Mouse (Mus musculus) left cerebral cortex, adult 18-20 months (tissue): ENCODE results near the gene Snx8. TPM values are rescaled to one million over a fixed set of nuclear protein-coding genes. Genes with fewer than 3 reads are reported as not detected.
A peak's percentile ranks its signal among the peaks of the same experiment; 100 is the strongest.

Experiments used
- DNase-seq, 2 experiments: peaks; one replicate each; pipeline ENCODE4 v3.0.0; 2021 to 2022; ENCODE audit warnings: low spot score in 2 of 2, mixed read lengths in 1 of 2
- total RNA-seq, 2 experiments: library from RNA; stranded (reverse); gene quantifications; 2 replicates each; pipeline ENCODE4 v1.2.3; 2021

The Snx8 gene
- total RNA-seq, 2 experiments from 2014 or later = 14.4 to 15.6 TPM

DNA sequence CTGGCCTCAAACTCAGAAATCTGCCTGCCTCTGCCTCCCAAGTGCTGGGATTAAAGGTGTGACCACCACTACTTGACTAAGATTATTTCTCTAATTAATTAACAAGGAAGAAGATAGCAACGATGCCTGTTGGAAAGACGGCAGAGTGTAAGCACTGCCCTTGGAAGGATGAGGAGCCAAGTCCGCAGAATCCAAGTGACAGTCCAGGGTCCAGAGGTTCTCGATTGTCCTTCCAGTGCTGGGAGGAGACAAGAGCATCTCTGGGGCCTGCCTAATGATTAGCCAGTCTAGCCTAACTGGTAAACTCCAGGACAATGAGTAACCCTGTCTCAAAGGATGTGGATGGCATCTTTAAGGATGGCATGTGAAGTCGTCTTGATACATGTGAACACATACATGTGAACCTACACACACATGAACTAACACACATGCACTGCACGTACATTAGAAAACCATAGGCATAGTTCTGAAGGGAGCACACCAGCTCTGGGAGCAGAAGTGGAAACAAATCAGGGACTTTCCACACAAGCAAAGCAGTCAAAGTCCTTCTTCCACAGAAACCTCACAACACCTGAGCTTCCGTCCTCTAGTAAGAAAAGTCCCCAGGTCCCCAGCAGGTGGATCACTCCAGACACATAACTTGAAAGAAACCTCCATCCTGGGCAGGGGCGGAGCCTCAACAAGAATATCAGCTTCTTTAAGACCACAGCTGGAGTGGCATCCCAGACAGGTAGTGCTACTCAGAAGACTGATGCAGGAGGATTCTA is 38.1 kb downstream of the Snx8 start:
- no peak for DNase-seq

DNA sequence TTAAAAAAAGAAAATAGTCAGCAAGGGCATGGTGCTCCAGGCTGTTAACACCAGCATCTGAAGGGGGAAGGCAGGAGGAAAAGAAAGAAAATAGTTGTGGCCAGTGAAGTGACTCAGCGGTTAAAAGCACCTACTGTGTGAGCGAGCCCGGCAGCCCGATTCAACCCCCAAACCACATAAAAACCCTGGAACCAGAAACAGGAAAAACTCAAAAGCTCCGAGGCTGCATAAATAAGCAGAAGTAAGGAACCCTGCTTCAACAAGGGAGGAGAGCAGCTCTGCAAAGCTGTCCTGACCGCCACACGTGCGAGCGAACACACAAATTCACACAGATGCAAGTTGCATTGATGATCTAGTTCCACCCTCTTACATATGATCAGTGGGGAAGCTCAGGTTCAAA is 39.2 kb downstream of the Snx8 start:
- DNase-seq = no peak

DNA sequence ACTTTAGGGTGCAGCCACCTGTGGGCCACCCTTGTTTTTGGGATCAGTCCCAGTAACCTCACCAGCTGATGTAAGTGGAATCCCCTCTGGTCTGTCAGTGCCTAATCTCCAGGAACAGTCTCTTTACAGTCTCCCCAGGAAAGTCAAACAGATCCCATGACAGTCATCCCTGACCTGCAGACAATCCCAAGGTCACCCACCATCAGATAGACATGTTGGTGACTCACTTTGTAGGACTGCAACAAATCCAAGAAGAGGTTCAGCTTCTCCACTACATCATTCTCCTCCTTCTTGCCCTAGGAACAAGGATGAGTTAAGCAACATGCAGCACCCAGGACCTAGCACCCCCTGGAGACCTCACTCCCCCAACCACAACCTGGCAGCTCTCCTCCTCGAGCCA is 43.0 kb downstream of the Snx8 start:
- no peak for DNase-seq

DNA sequence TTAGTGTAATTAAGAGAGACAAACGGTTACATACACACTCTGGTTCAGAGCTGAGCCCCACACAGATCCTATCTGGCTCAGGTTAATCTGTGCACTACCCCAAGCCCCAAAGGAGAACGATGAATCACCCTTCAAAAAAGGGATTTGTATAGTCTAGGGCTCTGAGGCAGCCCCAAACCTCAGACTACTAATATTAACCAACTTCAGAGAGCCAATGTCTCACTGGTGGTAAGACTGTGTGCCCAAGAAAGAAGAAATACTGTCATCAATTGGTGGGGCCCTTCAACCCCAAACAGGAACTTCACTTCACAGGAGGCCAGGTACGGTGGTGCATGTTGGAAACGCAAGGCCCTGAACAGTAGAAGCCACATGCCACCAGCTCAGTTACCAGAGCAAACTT is 43.8 kb downstream of the Snx8 start:
- no peak for DNase-seq

DNA sequence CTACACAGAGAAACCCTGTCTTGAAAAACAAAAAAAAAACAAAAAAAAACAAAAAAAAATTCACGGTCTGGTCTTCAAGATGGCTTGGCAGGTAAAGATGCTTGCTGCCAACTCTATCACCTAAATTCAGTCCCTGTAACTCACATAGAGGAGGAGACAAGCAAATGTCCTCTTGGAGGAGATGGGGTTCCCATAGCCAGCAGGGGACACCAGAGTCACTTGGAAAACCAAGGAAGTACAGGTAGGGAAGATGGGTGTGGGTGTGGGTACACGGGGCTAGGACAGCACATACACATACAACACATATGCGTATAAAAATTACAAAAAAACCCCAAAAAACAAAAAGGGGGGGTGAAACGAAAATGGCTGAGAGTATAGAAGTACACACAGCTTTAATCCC is 46.2 kb downstream of the Snx8 start:
- DNase-seq = no peak

DNA sequence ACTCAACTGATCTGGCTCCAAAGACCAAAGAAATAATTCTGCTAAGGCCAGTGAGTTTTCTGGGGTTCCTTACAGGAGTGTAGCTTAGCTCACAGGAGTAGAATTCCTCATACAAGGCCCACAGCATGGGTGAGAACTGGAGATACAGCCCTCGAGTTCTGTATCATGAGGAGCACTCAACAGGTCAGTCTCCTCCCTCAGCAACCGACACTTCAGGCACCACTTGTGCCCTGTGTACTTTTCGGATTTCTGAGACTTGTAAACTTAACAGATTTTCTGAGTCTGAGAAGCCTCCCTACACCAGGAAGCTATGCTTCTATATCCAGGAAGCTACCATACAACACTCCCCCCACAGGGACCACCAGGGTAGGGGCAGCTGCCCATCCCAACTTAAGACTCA is 49.2 kb downstream of the Snx8 start:
- no peak for DNase-seq

DNA sequence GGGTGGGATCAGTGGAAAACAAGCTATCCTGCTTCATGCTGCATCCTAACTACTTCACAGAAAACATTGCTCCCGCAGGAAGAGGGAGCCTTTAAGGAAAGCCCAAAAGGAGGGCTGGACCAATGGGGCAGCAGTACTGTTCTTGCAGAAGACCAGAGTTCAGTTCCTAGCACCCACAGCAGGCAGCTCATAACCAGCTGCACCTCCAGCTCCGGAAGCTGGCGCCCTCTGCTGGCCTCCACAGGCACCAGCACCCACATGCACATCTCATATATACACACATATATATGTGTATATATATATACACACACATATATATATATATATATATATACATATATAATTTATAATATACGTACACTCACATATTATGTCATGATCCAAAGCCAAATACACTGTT is 50.3 kb downstream of the Snx8 start:
- no peak for DNase-seq

DNA sequence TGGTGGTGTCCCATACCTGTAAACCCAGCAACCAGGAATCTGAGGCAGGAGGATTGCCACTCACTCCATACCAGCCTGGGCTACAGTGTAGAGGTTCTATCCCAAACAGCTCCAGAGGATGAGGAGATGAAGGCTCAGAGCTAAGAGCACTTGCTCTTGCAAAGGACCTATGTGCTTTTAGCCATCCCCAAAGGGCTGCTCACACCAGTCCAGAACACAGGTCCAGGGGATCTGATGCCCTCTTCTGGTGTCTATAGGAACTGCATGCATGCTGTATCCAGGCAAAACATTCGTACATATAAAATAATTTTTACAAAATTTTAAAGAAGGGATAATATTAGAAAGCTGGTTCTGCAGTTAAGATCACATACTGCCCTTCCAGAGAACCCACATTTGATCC is 52.4 kb downstream of the Snx8 start:
- peak; percentile 7 to 25 for DNase-seq

DNA sequence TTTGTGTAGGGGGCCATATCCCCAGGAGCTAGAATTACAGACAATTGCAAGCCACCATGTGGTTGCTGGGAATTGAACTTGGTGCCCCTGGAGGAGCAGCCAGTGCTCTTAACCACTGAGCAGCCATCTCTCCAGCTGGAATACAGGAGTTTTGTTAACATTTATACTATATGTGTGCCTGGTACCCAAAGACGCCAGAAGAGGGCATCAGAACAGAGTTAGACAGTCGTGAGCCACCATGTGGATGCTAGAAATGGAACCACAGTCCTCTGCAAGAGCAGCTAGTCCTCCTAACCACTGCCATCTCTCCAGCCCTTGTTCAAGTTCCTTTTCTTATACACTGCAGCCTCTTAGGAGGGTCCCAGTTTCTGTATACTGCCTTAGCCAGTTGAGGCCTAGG is 55.4 kb downstream of the Snx8 start:
- no peak for DNase-seq

DNA sequence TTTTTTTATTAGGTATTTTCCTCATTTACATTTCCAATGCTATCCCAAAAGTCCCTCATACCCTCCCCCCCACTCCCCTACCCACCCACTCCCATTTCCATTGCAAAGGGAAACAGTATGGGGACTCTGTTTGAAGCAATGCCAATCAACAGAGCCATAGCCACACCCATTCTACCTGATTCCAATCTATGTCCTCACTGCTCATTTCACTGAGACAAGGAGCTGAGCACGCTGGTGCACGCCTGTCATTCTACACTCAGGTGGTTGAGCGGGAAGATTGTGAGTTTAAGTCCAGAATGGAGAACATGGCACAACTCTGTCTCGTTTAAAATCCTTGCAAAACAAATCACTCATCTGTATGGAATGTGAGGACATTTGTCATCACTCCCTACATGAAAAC is 56.5 kb downstream of the Snx8 start:
- no peak for DNase-seq

DNA sequence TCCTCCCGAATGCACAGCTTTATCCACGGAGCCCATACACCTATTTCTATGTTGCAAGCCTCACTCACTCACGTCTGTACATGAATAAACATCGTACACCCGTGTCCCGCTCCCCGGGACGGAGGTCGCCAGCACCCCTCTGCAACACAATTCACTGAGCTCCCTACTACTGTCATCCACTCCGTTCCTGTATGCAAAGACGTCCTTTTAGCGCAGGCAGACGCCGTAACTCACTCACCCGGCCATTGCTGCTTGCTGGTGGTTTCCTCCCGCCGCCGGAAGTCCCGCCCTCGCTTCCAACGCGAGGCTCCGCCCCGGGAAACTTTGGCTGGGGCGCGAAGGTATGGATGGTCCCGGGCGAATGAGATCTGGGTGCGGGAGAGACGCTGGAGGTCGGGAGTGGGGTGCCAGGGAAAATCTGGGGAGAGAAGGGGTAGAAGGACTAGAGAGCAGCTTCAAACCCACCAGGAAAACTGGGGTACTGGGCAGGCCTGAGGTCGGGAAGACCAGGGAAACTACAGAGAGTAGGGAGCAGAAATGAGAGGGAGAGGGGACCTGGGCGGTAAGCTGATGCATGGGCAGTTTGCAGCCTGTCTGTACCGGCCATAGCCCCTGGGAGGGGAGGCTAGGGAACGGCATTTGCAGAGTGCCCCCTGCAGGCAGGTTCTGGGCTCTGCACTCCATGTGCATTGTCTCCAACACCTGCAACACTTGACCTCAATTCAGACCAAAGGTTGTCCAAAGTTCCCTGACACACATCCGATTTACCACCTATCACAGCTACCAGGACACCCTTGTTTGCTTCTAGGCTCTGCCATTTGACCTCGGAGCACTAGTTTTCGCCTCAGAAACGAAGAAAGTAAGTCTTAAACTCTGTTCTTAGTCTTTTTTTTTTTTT is 57.2 kb downstream of the Snx8 start, which contains the start of gene Mrm2:
Gene Mrm2, minus strand, starts transcription at position 284 of the 898 bp plus-strand sequence.
- peak; percentile 76 to 79 for DNase-seq

DNA sequence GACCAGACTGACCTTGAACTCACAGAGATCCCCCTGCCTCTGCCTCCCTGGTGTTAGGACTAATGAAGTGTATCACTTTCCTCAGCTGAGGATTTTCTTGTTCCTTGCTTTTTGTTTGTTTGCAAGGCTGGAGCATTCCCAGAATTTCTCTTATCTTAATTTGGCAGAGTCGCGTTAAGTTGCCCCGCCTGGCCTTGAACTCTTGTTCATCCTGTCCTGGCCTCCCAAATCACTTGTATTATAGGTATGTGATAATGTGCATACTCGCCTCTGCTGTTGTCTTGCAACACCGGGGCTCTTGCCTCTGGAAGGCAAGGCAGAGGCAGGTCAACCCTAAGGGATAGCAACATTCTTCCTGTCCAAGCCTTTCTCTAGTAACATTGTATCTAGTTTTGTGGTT is 65.0 kb downstream of the Snx8 start:
- no peak for DNase-seq

DNA sequence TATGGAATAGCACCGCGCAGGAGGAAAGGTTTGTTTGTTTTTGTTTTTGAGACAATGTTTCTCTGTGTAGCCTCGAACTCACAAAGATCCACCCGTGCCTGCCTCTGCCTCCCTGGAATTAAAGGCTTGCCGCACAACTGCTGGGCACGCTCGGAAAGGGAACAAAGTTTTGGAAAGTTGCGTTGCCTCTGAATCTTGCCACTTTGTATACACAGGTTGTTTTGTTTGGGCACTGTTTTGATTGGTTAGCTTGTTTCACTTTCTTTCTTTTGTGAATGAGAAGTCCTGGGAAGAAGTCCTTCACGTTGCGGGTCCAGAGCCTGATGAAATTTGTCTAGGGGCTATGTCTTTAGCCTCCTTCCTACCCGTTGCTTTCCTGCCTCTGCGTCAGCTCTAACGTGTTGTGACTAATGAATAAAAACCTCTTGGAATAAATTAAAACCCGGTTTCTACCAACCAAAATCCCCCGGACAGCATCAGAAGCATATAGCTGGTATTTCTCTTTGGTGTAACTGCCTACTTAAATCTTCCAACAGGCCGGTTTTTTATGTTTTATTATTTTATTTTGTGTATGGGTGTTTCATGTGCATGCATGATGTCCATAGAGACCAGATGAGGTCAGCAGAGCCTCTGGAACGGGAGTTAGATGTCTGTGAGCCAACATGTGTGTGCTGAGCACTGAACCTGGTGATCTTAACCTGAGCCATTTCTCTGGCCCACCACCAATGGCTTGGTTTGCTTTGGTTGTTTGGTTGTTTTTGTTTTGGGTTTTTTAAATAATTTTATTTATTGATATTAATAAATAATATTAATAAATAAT is 67.1 kb downstream of the Snx8 start:
- DNase-seq = no peak

DNA sequence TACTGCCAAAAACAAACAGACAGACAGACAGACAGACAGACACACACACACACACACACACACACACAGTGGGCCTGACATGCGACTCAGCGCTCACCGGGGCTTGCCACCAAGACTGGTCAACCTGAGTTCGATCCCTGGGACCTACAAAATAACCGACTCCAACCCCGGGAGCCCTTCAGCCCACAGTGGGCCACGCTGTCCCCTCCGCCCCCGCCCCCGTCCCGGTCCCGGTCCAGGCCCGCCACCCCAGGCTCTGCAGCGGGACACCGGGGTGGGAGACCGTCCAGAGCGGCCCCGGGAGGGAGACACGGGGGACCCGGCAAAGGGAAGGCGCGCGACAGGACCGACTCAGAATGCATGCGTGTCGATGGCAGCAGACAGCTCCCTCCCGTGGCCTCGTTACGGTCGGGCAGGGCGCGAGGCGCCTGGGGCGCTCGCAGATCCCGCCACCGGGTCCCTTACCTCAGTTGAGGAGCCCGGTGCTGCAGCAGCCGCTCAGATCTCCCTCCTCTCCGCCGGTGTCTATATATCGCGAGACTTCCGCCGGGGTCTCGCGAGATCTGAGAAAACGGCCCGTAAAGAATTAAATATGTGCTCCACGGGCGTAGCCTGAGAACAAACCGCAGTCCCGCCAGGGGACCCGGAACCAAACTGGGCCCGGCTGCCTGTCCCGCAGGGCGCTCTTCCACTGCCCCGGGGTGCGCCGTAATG is 67.9 kb downstream of the Snx8 start, which contains the start of the genes Mad1l1 and Nudt1:
Gene Mad1l1, minus strand, starts transcription at position 511 of the 714 bp plus-strand sequence.
Gene Nudt1, plus strand, starts transcription at position 615 of the 714 bp plus-strand sequence.
- peak; percentile 88 to 91 for DNase-seq

DNA sequence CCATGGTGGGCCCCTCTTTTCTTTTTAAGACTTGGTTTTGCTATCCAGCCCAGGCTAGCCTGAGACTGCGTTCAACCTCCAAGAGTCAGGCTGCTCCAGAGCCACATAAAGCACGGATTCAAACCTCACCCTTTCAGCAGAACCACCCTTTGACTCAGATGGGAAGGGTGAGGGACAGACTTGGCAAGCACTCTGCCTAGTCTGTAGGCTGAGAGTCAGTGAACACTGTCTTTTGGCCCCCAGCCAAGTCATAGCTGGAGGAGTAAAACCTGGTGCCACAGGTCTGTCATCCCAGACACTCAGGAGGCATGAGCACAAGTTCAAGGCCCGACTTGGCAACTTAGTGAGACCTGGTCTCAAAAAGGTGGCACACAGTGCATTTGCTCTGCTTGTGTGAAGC is 72.3 kb downstream of the Snx8 start:
- no peak for DNase-seq

DNA sequence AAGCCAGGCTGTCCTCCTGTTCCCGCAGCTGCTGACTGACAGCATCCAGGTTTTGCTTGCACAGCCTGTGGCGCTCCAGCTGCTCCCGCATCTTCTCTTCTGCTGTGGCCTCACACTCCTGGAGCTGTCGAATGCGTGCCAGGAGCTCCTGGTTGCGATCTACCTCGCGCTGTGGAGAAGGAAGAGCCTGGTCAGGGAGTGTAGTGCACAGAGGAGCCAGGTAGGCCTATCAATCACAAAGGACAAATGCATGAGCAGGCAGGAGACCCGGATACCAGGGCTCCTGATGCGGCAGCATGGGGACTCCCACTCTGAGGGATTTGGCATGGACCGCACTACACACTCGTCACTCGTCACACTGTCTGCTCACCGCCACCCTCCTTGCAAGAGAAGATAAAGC is 81.5 kb downstream of the Snx8 start:
- no peak for DNase-seq

DNA sequence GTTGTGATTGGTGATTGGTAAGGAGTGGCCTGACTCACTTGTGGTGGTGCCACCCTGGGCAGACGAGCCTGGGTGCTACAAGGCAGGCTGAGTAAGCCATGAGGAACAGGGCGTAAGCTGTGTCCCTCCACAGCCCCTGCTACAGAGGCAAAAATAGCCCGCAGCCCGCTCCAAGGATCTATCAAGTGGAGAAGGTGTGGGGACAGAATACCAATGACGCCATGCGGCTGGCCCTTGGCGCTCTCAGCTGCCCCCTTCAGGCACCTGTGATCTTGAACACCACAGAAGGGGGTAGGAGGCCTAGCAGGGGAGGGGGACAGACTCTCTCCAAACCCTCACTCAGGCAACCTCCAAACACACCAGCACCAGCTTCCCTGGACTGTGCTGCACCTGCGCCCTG is 83.0 kb downstream of the Snx8 start:
- no peak for DNase-seq

DNA sequence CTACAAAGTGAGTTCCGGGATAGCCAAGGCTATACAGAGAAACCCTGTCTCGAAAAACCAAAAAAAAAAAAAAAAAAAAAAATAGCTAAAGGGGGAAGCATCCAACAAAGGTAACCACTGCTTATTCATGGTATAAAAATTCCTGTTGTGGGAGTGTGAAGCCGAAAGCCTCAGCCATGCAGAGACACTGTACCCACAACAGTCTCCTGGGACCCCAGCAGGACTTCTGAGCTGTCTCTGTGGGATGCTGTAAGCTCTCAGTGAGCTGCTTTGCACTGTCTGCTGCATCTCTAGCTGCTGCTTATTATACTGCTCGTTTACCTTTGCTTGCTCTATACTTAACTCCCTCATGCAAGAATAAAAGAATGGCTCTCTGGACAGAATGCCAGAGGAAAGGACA is 90.8 kb downstream of the Snx8 start:
- no peak for DNase-seq

DNA sequence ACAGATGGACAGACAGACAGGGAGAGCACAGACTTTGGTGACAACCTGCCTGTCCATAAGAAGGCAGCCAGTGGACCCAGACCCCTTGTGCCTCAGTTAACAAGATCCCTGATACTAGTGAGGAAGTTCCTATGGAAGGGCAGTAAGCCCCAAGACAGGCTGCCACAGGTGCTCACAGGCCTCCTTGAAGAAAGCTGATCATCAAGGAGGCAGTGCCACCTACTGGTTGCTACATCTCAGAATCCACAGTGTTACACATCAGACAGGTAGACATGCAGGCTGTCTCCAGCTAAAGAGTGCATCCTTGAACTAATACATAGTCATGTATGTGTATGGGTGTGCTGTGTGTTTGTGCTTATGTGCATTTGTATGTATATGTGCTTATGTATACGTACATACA is 96.9 kb downstream of the Snx8 start:
- DNase-seq = peak; percentile 74 to 75
